Mouse (Mus musculus) MEL (cell line): ENCODE results near the gene Pdlim5. TPM values are rescaled to one million over a fixed set of nuclear protein-coding genes. Genes with fewer than 3 reads are reported as not detected.

ENCODE experiments used
- DNase-seq: peaks from one replicate; pipeline ENCODE4 v3.0.0; 2011; ENCODE audit warnings: low read depth, low spot score
- H3K27ac ChIP-seq: 2 replicates; pipeline ENCODE4 v1.5.1; 2012; ENCODE audit warnings: low read depth, mild to moderate bottlenecking, control low read depth, low read length, moderate library complexity; ENCODE audit not compliant: control insufficient read depth
- H3K27me3 ChIP-seq, 2 experiments: fragments of 150-350 bp in 1 of 2; sonication (generic) in 1 of 2; 2 replicates each; pipeline ENCODE4 v1.6.1; 2012; ENCODE audit warnings: low read length in 2 of 2, mild to moderate bottlenecking in 2 of 2, improper control_type of control experiment in 1 of 2, moderate library complexity in 1 of 2; ENCODE audit not compliant: insufficient read depth in 2 of 2, control insufficient read depth in 1 of 2
- H3K36me3 ChIP-seq, 2 experiments: 2 replicates each; pipeline ENCODE4 v1.6.1; 2012 to 2014; ENCODE audit warnings: low read length in 2 of 2, improper control_type of control experiment in 1 of 2, inconsistent platforms in 1 of 2, mild to moderate bottlenecking in 1 of 2; ENCODE audit not compliant: insufficient read depth in 2 of 2, control insufficient read depth in 1 of 2
- H3K4me1 ChIP-seq, 2 experiments: fragments of 150-350 bp in 1 of 2; sonication (generic) in 1 of 2; 2 replicates each; pipeline ENCODE4 v1.6.1; 2012; ENCODE audit warnings: low read length in 2 of 2, improper control_type of control experiment in 1 of 2, mild to moderate bottlenecking in 1 of 2; ENCODE audit not compliant: insufficient read depth in 2 of 2, control insufficient read depth in 1 of 2
- H3K4me3 ChIP-seq, 2 experiments: fragments of 150-350 bp in 1 of 2; sonication (generic) in 1 of 2; 2 replicates each; pipeline ENCODE4 v1.5.1; 2012; ENCODE audit warnings: low read depth in 2 of 2, low read length in 2 of 2, mild to moderate bottlenecking in 2 of 2, moderate library complexity in 2 of 2, control low read depth in 1 of 2, improper control_type of control experiment in 1 of 2; ENCODE audit not compliant: control insufficient read depth in 1 of 2, insufficient read depth in 1 of 2
- H3K79me2 ChIP-seq: 2 replicates; pipeline ENCODE4 v1.6.1; 2012; ENCODE audit warnings: mild to moderate bottlenecking, low read length, moderate library complexity; ENCODE audit not compliant: control insufficient read depth, poor library complexity, insufficient read depth
- H3K9ac ChIP-seq: 2 replicates; pipeline ENCODE4 v1.6.1; 2012; ENCODE audit warnings: low read depth, mild to moderate bottlenecking, control low read depth, low read length, moderate library complexity; ENCODE audit not compliant: control insufficient read depth, poor library complexity, severe bottlenecking
- H3K9me3 ChIP-seq: fragments of 150-350 bp; sonication (generic); replicated peaks from 2 replicates; pipeline ENCODE4 v1.6.1; 2012; ENCODE audit warnings: mild to moderate bottlenecking, low read length, improper control_type of control experiment, moderate library complexity; ENCODE audit not compliant: insufficient read depth
- CHD1 ChIP-seq: IDR thresholded peaks from 2 replicates; pipeline ENCODE4 v1.6.1; 2012; ENCODE audit warnings: low read depth, mild to moderate bottlenecking, inconsistent platforms, low read length, improper control_type of control experiment
- CTCF ChIP-seq, 3 experiments: IDR thresholded peaks in 2 of 3; conservative IDR thresholded peaks in 1 of 3; 2 replicates each; pipeline ENCODE4 v1.5.1; 2011 to 2012; ENCODE audit warnings: low read length in 3 of 3, low read depth in 2 of 3, mild to moderate bottlenecking in 2 of 3, improper control_type of control experiment in 1 of 3, inconsistent platforms in 1 of 3, mixed read lengths in 1 of 3, moderate library complexity in 1 of 3; ENCODE audit not compliant: control insufficient read depth in 1 of 3, insufficient read depth in 1 of 3, poor library complexity in 1 of 3, severe bottlenecking in 1 of 3
- ELF1 ChIP-seq: IDR thresholded peaks from 2 replicates; pipeline ENCODE4 v1.6.1; 2014; ENCODE audit warnings: low read depth, mild to moderate bottlenecking, inconsistent platforms, low read length, improper control_type of control experiment, moderate library complexity
- EP300 ChIP-seq, 2 experiments: IDR thresholded peaks; 2 replicates each; pipeline ENCODE4 v1.6.1; 2011; ENCODE audit warnings: improper control_type of control experiment in 2 of 2, low read length in 2 of 2, low read depth in 1 of 2, mild to moderate bottlenecking in 1 of 2
- GATA1 ChIP-seq: IDR thresholded peaks from 2 replicates; pipeline ENCODE4 v1.6.1; 2011; ENCODE audit warnings: low read depth, low read length, improper control_type of control experiment
- JUND ChIP-seq: IDR thresholded peaks from 2 replicates; pipeline ENCODE4 v1.6.1; 2011; ENCODE audit warnings: low read depth, mild to moderate bottlenecking, improper control_type of control experiment, low read length
- KAT2A ChIP-seq: conservative IDR thresholded peaks from 2 replicates; pipeline ENCODE4 v1.6.1; 2012; ENCODE audit warnings: low read depth, low read length, improper control_type of control experiment, inconsistent platforms
- MEF2A ChIP-seq: IDR thresholded peaks from 2 replicates; pipeline ENCODE4 v1.6.1; 2014; ENCODE audit warnings: low read depth, mild to moderate bottlenecking, inconsistent platforms, low read length, improper control_type of control experiment; ENCODE audit not compliant: poor library complexity, insufficient replicate concordance, severe bottlenecking; ENCODE audit errors: extremely low read depth
- MXI1 ChIP-seq: IDR thresholded peaks from 2 replicates; pipeline ENCODE4 v1.6.1; 2011; ENCODE audit warnings: mild to moderate bottlenecking, low read depth, low read length, improper control_type of control experiment
- NRF1 ChIP-seq: IDR thresholded peaks from 2 replicates; pipeline ENCODE4 v1.6.1; 2014; ENCODE audit warnings: low read depth, mild to moderate bottlenecking, inconsistent platforms, low read length, improper control_type of control experiment, moderate library complexity; ENCODE audit not compliant: poor library complexity, insufficient read depth, severe bottlenecking
- POLR2AphosphoS2 ChIP-seq: IDR thresholded peaks from 2 replicates; pipeline ENCODE4 v1.6.1; 2011; ENCODE audit warnings: low read length, improper control_type of control experiment
- RAD21 ChIP-seq: IDR thresholded peaks from 2 replicates; pipeline ENCODE4 v1.6.1; 2011; ENCODE audit warnings: mild to moderate bottlenecking, low read depth, low read length, improper control_type of control experiment
- RCOR1 ChIP-seq: IDR thresholded peaks from 2 replicates; pipeline ENCODE4 v1.6.1; 2012; ENCODE audit warnings: low read depth, mild to moderate bottlenecking, inconsistent platforms, low read length, improper control_type of control experiment
- SIN3A ChIP-seq: IDR thresholded peaks from 2 replicates; pipeline ENCODE4 v1.6.1; 2012; ENCODE audit warnings: low read length, improper control_type of control experiment, inconsistent platforms
- TAL1 ChIP-seq: IDR thresholded peaks from 2 replicates; pipeline ENCODE4 v1.6.1; 2012; ENCODE audit warnings: mild to moderate bottlenecking, inconsistent platforms, low read length, moderate library complexity, mixed read lengths
- TBP ChIP-seq: IDR thresholded peaks from 2 replicates; pipeline ENCODE4 v1.8.0; 2011; ENCODE audit warnings: low read depth, low read length, improper control_type of control experiment
- TCF12 ChIP-seq: IDR thresholded peaks from 2 replicates; pipeline ENCODE4 v1.6.1; 2014; ENCODE audit warnings: low read depth, mild to moderate bottlenecking, inconsistent platforms, low read length, improper control_type of control experiment, moderate library complexity
- USF1 ChIP-seq: IDR thresholded peaks from 2 replicates; pipeline ENCODE4 v1.6.1; 2014; ENCODE audit warnings: low read depth, mild to moderate bottlenecking, inconsistent platforms, low read length, improper control_type of control experiment, moderate library complexity
- ZKSCAN1 ChIP-seq: IDR thresholded peaks from 2 replicates; pipeline ENCODE4 v1.6.1; 2012; ENCODE audit warnings: low read depth, mild to moderate bottlenecking, inconsistent platforms, low read length, improper control_type of control experiment, moderate library complexity
- ZMIZ1 ChIP-seq: IDR thresholded peaks from 2 replicates; pipeline ENCODE4 v1.6.1; 2012; ENCODE audit warnings: low read depth, mild to moderate bottlenecking, inconsistent platforms, low read length, improper control_type of control experiment, moderate library complexity
- polyA plus RNA-seq, 2 experiments: library from polyadenylated mRNA; stranded (reverse) in 1 of 2; unstranded in 1 of 2; fragments of >175 nt in 1 of 2; fragments of >200 nt in 1 of 2; gene quantifications; 2 replicates each; pipeline versions ENCODE4 v1.2.1 to v1.2.4; 2012; ENCODE audit warnings: low replicate concordance in 2 of 2, low read depth in 1 of 2; ENCODE audit not compliant: insufficient read length in 2 of 2, insufficient read depth in 1 of 2, missing spikeins in 1 of 2
- total RNA-seq: library from RNA; depleted of rRNA; stranded (reverse); fragments of 300-350 nt; gene quantifications from 2 replicates; pipeline ENCODE4 v1.2.3, GENCODE M21; 2012

Pdlim5 gene
- total and polyA plus RNA-seq, 3 experiments: 8.7 to 9.9 TPM; not detected in 1

DNA sequence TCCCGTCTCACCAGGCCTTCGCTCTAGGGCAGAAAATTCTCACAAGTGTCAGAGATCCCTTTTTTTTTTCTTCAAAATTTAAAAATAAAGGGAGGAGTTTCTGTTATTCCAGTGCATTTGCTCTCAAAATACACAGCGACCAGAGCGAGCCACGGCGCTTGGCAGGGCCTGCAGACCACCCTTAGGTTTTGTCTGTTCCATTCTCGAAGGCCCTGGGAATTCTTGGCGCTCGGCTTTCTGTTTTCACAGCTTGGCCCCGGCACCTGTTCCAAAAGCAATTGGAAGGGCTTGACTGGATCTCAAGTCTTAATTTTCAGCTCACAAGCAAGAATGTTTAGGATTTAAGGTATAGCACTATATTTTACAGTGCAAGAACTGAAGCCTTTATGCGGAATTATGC lies 186.4 kb downstream of the Pdlim5 start:
- H3K27me3 ChIP-seq: no peaks in the 10 kb centered on the region
- DNase-seq: no peak
- no peaks in the 10 kb centered on the region for H3K4me1 ChIP-seq
- no peaks in the 10 kb centered on the region for H3K9me3 ChIP-seq
- no peak overlapping the region for H3K9ac ChIP-seq
- TF ChIP-seq SIN3A (no peak), CTCF (IDR thresholded peaks at IDR 0.05 in 2 of 3, conservative IDR thresholded peaks at IDR 0.05 in 1 of 3; ENCODE audit: control insufficient read depth in 1 of 3, insufficient read depth in 1 of 3, low read depth in 2 of 3, low read length in 3 of 3, poor library complexity in 1 of 3, severe bottlenecking in 1 of 3) (no peak), USF1 (no peak), ZMIZ1 (no peak), RAD21 (no peak)
- H3K36me3 ChIP-seq: no peaks in the 10 kb centered on the region
- no peak overlapping the region for H3K27ac ChIP-seq
- H3K79me2 ChIP-seq: no peaks in the 10 kb centered on the region
- H3K4me3 ChIP-seq: no peak overlapping the region

DNA sequence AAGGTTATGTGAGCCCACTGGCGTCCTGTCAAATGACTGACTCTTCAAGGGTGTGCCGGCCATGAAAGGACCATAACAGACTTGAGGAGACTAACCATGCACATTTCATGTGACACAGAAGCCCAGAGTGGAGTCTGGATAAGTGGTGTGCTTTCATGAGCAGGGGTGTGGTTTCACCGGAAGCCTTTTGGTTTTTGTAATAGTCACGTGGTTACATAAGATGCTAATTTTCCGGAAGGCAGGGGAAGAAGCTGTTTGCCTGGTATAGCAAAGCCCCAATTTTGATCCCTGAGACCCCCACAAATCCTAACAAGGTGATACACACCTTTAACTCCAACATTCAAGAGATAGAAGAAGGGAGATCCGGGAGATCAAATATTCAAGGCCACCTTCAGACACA lies 188.0 kb downstream of the Pdlim5 start:
- no peaks in the 10 kb centered on the region for H3K4me1 ChIP-seq
- no peak overlapping the region for H3K4me3 ChIP-seq

DNA sequence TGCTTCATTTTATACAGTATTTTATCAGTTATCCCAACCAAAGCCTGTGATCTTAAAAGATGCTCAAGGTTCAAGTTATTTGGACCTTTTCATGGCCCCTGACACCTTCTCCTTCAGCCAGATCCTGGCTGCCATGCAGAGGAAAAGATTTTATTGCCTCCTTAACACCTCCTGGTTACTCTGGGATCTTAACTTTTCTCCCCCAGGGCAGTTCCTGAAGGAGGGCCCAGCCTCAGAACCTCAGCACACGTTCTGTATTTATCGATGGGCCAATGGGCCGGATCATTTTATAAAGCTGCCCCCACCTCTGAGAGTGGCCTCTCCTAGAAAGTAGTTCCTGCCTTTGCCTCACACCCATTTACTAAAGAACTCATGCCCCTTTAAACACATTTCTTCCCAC lies 189.2 kb downstream of the Pdlim5 start:
- Histone ChIP-seq H3K27me3 (no peaks in the 10 kb centered on the region), H3K27ac (no peak overlapping the region), H3K4me3 (no peak overlapping the region), H3K4me1 (no peaks in the 10 kb centered on the region), H3K9me3 (no peaks in the 10 kb centered on the region), H3K36me3 (no peaks in the 10 kb centered on the region), H3K79me2 (no peaks in the 10 kb centered on the region), H3K9ac (no peak overlapping the region)
- TF ChIP-seq TBP: no peak
- no peak for TF ChIP-seq ELF1
- no peak for TF ChIP-seq SIN3A
- TF ChIP-seq RCOR1: no peak
- no peak for TF ChIP-seq RAD21
- no peak for TF ChIP-seq POLR2AphosphoS2
- no peak for TF ChIP-seq EP300 (IDR thresholded peaks at IDR 0.05; ENCODE audit: low read depth in 1 of 2, low read length in 2 of 2)
- TF ChIP-seq MEF2A: no peak
- TF ChIP-seq CHD1: no peak
- no peak for TF ChIP-seq TAL1
- TF ChIP-seq JUND: no peak
- no peak for TF ChIP-seq KAT2A
- TF ChIP-seq ZKSCAN1: no peak
- TF ChIP-seq MXI1: no peak
- TF ChIP-seq TCF12: no peak
- no peak for TF ChIP-seq NRF1
- no peak for DNase-seq

More for the DNA sequence above, 188.0 kb downstream of the Pdlim5 start:
- TF ChIP-seq JUND: no peak
- no peak for TF ChIP-seq GATA1
- TF ChIP-seq TAL1: no peak
- no peak for TF ChIP-seq MEF2A
- Histone ChIP-seq H3K27me3 (no peaks in the 10 kb centered on the region), H3K9me3 (no peaks in the 10 kb centered on the region), H3K27ac (no peak overlapping the region), H3K36me3 (no peaks in the 10 kb centered on the region), H3K9ac (no peak overlapping the region), H3K79me2 (no peaks in the 10 kb centered on the region)
- no peak for DNase-seq
